Mouse (Mus musculus) myocyte (in vitro differentiated cells): Measurements from ENCODE around the gene Mpz.

Experiments used
- CEBPB ChIP-seq: IDR thresholded peaks from 2 replicates; pipeline ENCODE4 v1.6.1; 2011; ENCODE audit warnings: mild to moderate bottlenecking, moderate library complexity; ENCODE audit not compliant: poor library complexity, insufficient read depth, severe bottlenecking
- E2F4 ChIP-seq: IDR thresholded peaks from one replicate; pipeline ENCODE4 v1.6.1; 2011; ENCODE audit warnings: mild to moderate bottlenecking, control low read depth, moderate library complexity; ENCODE audit not compliant: insufficient read depth
- MAX ChIP-seq: IDR thresholded peaks from one replicate; pipeline ENCODE4 v1.6.1; 2011; ENCODE audit warnings: low read depth, mild to moderate bottlenecking, control low read depth
- POLR2A ChIP-seq: IDR thresholded peaks from one replicate; pipeline ENCODE4 v1.6.1; 2011; ENCODE audit warnings: low read depth, mild to moderate bottlenecking, control low read depth, moderate library complexity; ENCODE audit not compliant: insufficient read length
- POLR2AphosphoS2 ChIP-seq: IDR thresholded peaks from one replicate; pipeline ENCODE4 v1.6.1; 2011; ENCODE audit warnings: low read depth, control low read depth; ENCODE audit not compliant: insufficient read length
- REST ChIP-seq: IDR thresholded peaks from one replicate; pipeline ENCODE4 v1.6.1; 2011; ENCODE audit warnings: mild to moderate bottlenecking, control low read depth, moderate library complexity; ENCODE audit not compliant: insufficient read depth, insufficient read length
- TCF12 ChIP-seq: IDR thresholded peaks from one replicate; pipeline ENCODE4 v1.6.1; 2011; ENCODE audit warnings: mild to moderate bottlenecking, control low read depth; ENCODE audit not compliant: poor library complexity, insufficient read depth, severe bottlenecking
- TCF3 ChIP-seq: IDR thresholded peaks from one replicate; pipeline ENCODE4 v1.6.1; 2011; ENCODE audit warnings: low read depth, control low read depth; ENCODE audit not compliant: insufficient read length
- USF1 ChIP-seq: IDR thresholded peaks from one replicate; pipeline ENCODE4 v1.6.1; 2011; ENCODE audit warnings: low read depth, mild to moderate bottlenecking, control low read depth, moderate library complexity

DNA sequence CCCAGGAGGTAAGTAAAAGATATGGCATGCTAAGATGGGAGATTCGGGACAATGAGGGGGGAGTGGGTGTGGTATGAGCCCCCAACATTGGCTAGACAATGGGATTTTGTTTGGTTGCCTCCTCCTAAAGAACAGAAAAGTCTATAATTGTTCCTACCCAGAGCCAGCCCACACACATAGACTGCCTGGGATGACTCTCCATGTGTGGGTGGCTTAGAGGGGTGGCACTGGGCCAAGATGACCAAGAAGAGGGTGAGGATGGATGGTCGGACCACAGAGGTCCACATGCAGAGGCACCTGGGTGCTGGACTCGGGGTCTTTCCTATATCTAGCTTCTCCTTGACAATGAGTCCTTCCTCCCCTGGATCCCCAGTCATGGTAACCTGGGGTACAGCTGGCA lies 6.1 kb downstream of the Mpz start:
- no peak for TF ChIP-seq CEBPB
- no peak for TF ChIP-seq USF1
- no peak for TF ChIP-seq POLR2A
- no peak for TF ChIP-seq E2F4
- no peak for TF ChIP-seq MAX
- TF ChIP-seq TCF3: no peak
- no peak for TF ChIP-seq TCF12
- TF ChIP-seq REST: no peak
- no peak for TF ChIP-seq POLR2AphosphoS2
